Mouse (Mus musculus) CD8-positive naive resting alpha-beta T cell, adult 2 months (primary cell): ENCODE results near the gene Cavin2.

ENCODE experiments used
- DNase-seq, 2 experiments: peaks; one replicate each; pipeline ENCODE4 v3.0.0; 2022; ENCODE audit warnings: low read depth in 2 of 2, low spot score in 2 of 2

Cavin2 gene

GRCm38 (mm10) chr1:51288755-51289619, at the start of gene Cavin2:
Cavin2 (plus strand) TSS chr1:51289126.
- no peak for DNase-seq

DNA sequence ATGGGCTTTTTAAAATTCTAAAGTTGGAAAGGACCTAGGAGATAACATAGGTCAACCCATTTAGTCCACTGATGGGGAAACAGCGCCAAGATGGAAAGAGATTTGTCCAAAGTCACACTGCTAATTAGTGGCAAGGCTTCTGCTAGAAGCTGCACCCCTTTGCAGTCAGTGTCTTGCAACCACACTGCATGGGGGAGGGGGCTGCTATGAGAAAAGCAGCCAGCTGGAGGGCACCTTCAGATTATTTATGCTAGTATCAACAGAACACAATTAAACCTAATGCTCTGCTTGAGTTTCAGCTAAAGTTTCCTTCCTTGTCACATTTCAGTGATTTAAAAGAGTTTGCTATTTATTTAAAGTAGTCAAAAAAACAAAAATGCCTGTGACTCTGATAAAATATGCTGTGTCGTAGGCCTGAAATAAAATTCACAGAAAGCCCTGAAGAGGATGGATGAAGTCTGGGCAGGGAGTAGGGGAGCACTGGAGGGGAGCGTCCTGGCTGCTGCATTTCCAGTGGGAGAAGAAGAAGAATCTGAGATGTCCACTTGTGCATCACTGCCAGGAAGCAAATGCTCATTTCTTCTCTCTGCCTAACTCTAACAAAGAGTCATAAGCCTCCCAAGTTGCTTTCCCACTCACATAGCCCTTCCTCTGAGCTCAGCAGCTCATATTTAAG, 47.5 kb upstream of the Cavin2 start:
- no peak for DNase-seq

- no peak for DNase-seq
Observed at GRCm38 (mm10) chr1:51243294-51243693, 45.6 kb upstream of the Cavin2 start.

DNA sequence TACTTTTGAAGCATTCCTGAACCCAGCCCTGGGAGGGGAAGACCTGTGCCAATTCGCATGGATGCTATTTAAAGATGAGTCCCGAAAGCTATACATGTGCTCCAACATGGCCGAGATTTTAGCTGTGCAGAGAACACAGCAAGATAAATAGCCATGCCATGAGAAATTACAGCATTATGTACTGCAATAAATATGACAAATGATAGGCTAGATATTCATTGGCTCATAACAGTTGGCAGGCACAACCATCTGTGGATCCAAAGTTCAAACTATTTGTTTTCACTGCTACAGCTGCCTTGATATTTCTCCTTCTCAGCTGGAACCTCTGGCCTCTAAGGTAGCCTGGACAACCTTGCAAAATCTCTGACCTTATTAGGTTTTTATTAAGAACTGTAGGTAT, 45.1 kb upstream of the Cavin2 start:
- no peak for DNase-seq

GRCm38 (mm10) chr1:51245381-51245780, 43.5 kb upstream of the Cavin2 start:
- no peak for DNase-seq

- DNase-seq, result no peak
Observed at GRCm38 (mm10) chr1:51250302-51250701, 38.6 kb upstream of the Cavin2 start.

DNA sequence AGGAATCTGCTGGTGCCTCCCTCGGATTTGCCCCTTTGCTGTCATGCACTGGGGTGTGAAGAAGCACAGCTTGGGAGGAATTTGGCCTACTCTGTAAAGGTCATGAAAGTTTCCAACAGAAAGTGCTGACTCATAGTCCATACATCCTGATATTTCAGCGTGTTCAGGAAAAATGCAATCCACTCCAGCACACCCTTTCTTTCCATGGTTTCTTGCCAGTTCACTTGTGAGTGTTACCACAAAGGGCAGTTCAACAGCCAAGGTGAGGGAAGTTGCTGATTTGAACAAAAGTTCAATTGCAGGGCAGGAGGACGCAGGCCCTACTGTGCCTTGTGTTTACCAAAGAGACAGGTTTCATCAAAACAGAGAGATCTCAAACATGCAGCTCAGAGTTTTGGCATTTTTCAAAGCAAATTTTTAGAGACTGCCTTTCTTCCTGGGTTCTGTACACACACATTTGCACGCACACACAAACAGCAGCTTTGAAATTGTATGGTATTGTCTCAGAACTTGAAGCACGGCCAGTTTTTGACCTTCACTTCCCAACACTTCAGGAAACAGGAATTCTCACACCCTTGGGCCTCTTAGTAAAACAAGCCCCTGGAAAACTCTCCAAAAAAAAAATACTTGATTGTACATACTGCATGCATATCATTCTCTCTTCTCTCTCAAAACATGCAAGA, 23.7 kb upstream of the Cavin2 start:
- DNase-seq, result no peak

DNA sequence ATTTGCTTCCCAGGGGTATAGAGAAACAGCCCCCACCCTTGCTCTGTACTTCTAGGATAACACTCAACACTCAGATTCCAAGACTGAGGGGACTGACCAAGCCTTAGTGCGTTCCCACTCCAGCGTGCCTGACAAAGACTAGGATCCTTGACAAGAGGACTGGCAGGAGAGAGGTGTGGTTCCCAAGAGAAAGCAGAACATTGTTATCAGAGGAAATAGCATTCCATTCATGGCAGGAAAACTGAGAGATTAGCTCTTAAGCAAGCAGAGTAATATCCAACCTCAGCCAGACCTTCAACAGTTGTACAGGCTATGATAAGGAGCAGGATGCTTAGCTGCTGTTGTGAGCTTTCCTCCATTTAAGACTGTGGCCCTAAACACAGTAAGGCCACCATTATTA, 23.0 kb upstream of the Cavin2 start:
- no peak for DNase-seq

GRCm38 (mm10) chr1:51267125-51267524, 21.8 kb upstream of the Cavin2 start:
- no peak for DNase-seq

DNA sequence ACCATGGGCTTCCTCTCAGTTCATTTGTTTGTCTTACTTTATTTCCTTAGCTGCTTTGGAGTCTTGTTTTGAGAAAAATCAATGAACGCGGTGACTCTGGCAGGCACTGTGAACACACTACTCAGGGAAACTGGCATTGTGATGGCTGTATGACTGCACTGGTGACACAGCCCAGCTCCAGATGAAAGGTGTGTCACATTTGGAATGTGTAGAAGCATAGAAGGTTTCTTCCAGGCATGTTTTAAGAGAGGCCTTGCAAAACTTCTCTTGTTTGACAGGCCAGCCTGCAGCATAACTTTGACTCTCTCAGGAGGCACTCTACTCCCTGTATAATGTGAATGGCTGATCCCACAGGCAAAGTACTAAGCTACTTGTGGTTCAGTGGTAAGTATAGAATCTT, 20.7 kb upstream of the Cavin2 start:
- no peak for DNase-seq

GRCm38 (mm10) chr1:51270196-51270935, 18.6 kb upstream of the Cavin2 start:
- no peak for DNase-seq

DNA sequence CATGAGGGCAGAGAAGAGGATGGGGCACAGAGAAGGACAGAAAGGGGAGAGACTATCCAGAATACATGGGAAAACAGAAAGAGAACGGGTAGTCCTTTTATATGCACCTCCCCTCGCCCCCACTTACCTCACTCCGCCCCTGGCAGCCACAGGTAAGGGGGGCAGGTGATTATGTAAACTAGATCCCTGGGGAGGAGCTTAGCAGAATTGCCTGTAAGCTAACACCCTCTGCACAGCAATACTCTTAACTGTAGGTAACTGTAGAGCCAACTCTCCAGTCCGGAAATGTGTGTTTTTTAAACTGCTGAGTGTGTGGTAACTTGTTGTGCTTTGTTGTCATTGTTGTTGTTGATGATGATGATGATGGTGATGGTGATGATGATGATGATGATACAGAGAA, 17.1 kb upstream of the Cavin2 start:
- DNase-seq, result no peak

GRCm38 (mm10) chr1:51272583-51273201, 16.2 kb upstream of the Cavin2 start:
- no peak for DNase-seq

GRCm38 (mm10) chr1:51277879-51278567, 10.9 kb upstream of the Cavin2 start:
- DNase-seq, result no peak

GRCm38 (mm10) chr1:51288201-51288600, 725 bp upstream of the Cavin2 start:
- no peak for DNase-seq

- DNase-seq, result no peak
Observed at GRCm38 (mm10) chr1:51289620-51290445, 907 bp downstream of the Cavin2 start.

DNA sequence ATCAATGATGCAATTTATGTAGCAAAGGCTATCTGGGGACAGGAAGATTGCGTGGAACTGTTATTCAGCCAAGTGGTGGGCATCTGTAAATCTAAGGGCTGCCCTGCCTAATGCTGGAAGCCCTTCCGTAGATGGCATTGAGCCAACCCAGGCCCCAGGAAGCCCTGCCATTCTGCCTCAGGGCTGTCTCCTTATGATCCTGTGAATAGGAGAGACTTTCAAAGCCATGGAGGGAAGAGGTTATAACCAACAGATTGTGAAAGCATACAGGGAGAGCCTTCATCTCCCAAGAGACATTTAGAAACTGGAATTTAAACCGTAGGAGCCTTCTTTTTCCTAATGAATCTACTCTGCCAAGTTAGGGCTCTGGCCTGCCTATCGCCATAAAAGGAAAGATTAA, 1.7 kb downstream of the Cavin2 start:
- DNase-seq, result no peak

DNA sequence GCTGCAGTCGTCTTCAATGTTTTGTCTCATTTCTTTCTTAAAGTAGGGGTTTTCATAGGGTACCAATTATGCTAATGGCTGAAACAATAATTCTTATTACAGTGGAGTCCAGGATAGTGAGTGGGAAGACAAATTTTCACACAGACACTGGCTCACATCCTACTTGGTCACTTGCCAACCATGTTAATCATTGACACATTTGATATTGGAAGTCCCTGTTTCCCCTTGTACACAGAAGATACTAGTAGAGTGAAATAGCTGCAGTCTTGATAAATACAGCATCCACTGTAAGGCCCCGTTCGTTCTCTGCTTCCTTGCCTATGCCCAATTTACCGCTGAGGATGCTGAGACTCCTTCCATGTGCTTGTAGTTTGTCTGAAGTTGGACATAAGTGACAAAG, 3.4 kb downstream of the Cavin2 start:
- no peak for DNase-seq

DNA sequence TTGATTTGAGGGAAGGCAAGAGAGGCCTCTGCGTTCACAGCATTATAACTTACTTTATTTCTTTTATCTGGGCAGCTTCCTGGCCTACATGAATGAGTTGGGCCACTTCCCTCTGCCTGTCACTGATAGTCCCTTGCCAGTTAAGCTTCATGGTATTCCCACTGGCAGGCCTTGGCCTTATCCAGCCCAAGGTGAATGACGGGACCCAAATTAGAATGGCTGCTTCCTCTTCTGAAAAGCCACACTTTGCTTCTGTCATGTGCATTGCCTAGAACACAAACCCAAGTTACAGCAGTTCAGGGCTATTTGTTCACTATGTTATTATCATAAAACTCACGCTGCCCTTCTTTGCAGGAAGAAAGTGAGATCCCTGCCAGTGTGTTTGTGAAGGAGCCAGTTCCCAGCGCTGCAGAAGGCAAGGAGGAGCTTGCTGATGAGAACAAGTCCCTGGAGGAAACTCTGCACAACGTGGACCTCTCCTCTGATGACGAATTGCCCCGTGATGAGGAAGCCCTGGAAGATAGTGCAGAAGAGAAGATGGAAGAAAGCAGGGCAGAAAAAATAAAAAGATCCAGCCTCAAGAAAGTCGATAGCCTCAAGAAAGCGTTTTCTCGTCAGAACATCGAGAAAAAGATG, 11.5 kb downstream of the Cavin2 start:
- no peak for DNase-seq
